Mouse (Mus musculus): ENCODE data around the gene Defb10. TPM values are rescaled to one million over a fixed set of nuclear protein-coding genes. Genes with fewer than 3 reads are reported as not detected.
"Not testable (repeated sequence)": the region's sequence is repeated elsewhere in the genome, so short reads cannot be mapped to it uniquely, and the experiment has no call there.

Defb10 gene
- not detected for total RNA-seq (2021)

- intact Hi-C loops (cut with DNase I), result not testable (repeated sequence)
These were observed at the start of gene Defb10 for GRCm38 (mm10) chr8:21858586-21858985. Gene Defb10, plus strand, starts transcription at chr8:21858901.

GRCm38 (mm10) chr8:21885321-21885720, 26.6 kb downstream of the Defb10 start, which contains the start of gene Defb9:
Gene Defb9, minus strand, starts transcription at chr8:21885421.
- intact Hi-C loops (cut with DNase I); DNase-seq: not testable (repeated sequence)

More at GRCm38 (mm10) chr8:21858586-21858985, at the start of gene Defb10:
- not testable (repeated sequence) for DNase-seq

- DNase-seq; intact Hi-C loops (cut with DNase I): not testable (repeated sequence)
These were observed 47.6 kb downstream of the Defb10 start, which contains the start of gene Defb11 for GRCm38 (mm10) chr8:21906290-21906689. Gene Defb11, minus strand, starts transcription at chr8:21906412.

Other genes starting within 250 kb of the Defb10 start
- gene Defa26, start 240.7 kb upstream of the Defb10 start, total RNA-seq (2021), result not detected
- gene Defa17, start 203.1 kb upstream of the Defb10 start, total RNA-seq (2021), result not detected
- not detected for gene Defa34, start 193.1 kb upstream of the Defb10 start, total RNA-seq (2021)
- not detected for gene AY761184, start 155.3 kb upstream of the Defb10 start, total RNA-seq (2021)
- not detected for gene Defa24, start 124.4 kb upstream of the Defb10 start, total RNA-seq (2021)
- not detected for gene Defb50, start 35.4 kb upstream of the Defb10 start, total RNA-seq (2021)
- gene Defb2, start 19.0 kb upstream of the Defb10 start, total RNA-seq (2021), result not detected
- not detected for gene Defb9, start 26.5 kb downstream of the Defb10 start, total RNA-seq (2021)
- gene Defb11, start 47.5 kb downstream of the Defb10 start, total RNA-seq (2021), result not detected
- not detected for gene Defb15, start 73.8 kb downstream of the Defb10 start, total RNA-seq (2021)
- not detected for gene Defb35, start 79.5 kb downstream of the Defb10 start, total RNA-seq (2021)
- gene Defb13, start 87.9 kb downstream of the Defb10 start, total RNA-seq (2021), result not detected
- not detected for gene Fam90a1a, start 99.8 kb downstream of the Defb10 start, total RNA-seq (2021)
- not detected for gene Ccdc70, start 110.9 kb downstream of the Defb10 start, total RNA-seq (2021)
- 1 to 10 TPM; 3.1 to 3.3 TPM for gene Atp7b, start 201.4 kb downstream of the Defb10 start, total RNA-seq (2021)
- gene Alg11, start 201.8 kb downstream of the Defb10 start, total RNA-seq (2021), result 10 to 100 TPM; 25.4 to 29.7 TPM

Measured in left cerebral cortex, postnatal 4 days (tissue).